Mouse (Mus musculus) hindbrain, embryonic 13.5 days (tissue): ENCODE data around the gene Sh3pxd2a. TPM values are rescaled to one million over a fixed set of nuclear protein-coding genes. Genes with fewer than 3 reads are reported as not detected.
"Not testable (repeated sequence)": the region's sequence is repeated elsewhere in the genome, so short reads cannot be mapped to it uniquely, and the experiment has no call there.

ENCODE experiments used
- ATAC-seq: fragments of 200-750 bp; cut with Nextera tagmentation; 2 replicates; pipeline ENCODE4 v1.8.0; 2017; ENCODE audit warnings: moderate TSS enrichment; ENCODE audit not compliant: low FRiP score
- H3K27ac ChIP-seq: fragments of 300-500 bp; sonication (generic); 2 replicates; pipeline ENCODE4 v1.5.1; 2015; ENCODE audit warnings: inconsistent platforms, mild to moderate bottlenecking, moderate library complexity
- H3K27me3 ChIP-seq: fragments of 300-500 bp; sonication (generic); 2 replicates; pipeline ENCODE4 v1.6.1; 2015; ENCODE audit warnings: mild to moderate bottlenecking, inconsistent platforms
- H3K36me3 ChIP-seq: fragments of 300-500 bp; sonication (generic); 2 replicates; pipeline ENCODE4 v1.6.1; 2015; ENCODE audit warnings: mild to moderate bottlenecking, inconsistent platforms
- H3K4me1 ChIP-seq: fragments of 300-500 bp; sonication (generic); replicated peaks from 2 replicates; pipeline ENCODE4 v1.6.1; 2015; ENCODE audit warnings: inconsistent platforms
- H3K4me2 ChIP-seq: fragments of 300-500 bp; sonication (generic); 2 replicates; pipeline ENCODE4 v1.6.1; 2015; ENCODE audit warnings: inconsistent platforms, mild to moderate bottlenecking, moderate library complexity
- H3K4me3 ChIP-seq: fragments of 300-500 bp; sonication (generic); 2 replicates; pipeline ENCODE4 v1.5.1; 2015; ENCODE audit warnings: mild to moderate bottlenecking, inconsistent platforms
- H3K9ac ChIP-seq: fragments of 300-500 bp; sonication (generic); 2 replicates; pipeline ENCODE4 v1.6.1; 2015; ENCODE audit warnings: mild to moderate bottlenecking, inconsistent platforms
- H3K9me3 ChIP-seq: fragments of 300-500 bp; sonication (generic); 2 replicates; pipeline ENCODE4 v1.6.1; 2016; ENCODE audit warnings: inconsistent platforms
- WGBS: fragments of 180-500 bp; shearing (Covaris S2); methylation state at CpG from one replicate; pipeline ENCODE4 v1.1.7; 2015; 5-methylcytosine and 5-hydroxymethylcytosine counted together
- polyA plus RNA-seq: library from polyadenylated mRNA; unstranded; fragments of >200 nt; fragmentation: Nextera tagmentation; extraction: Ambion mirVana; gene quantifications from 2 replicates; pipeline ENCODE4 v1.2.1, GENCODE M21; 2015

The Sh3pxd2a gene
- polyA plus RNA-seq, 1 experiment from 2014 or later: 2.1 TPM

DNA sequence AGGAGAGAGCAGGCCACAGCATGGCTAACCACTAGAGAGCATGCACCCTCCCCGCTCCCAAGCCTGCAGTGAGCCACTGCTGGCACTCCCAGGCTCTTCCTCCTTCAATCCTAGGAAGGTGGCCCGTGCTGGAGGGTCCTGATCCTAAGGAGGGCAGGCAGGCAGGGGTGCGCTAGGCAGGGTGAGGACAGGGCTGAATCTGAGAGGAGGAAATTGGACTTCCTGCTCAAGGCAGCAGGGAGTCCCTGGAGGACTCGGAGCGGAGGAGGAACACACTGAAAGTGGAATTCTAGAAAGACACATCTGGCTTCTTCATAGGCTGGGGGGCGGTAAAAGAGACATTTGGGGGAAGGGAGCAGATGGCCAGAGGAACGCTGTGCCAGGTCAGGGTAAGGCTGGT, 55.5 kb downstream of the Sh3pxd2a start:
- Histone ChIP-seq H3K36me3 (no peaks in the 10 kb centered on the region), H3K27ac (no peak overlapping the region), H3K9ac (no peak overlapping the region), H3K4me1 (peaks cover 13% of the 10 kb centered on the region; the same call in 1 of the 2 replicates), H3K27me3 (no peaks in the 10 kb centered on the region), H3K4me2 (no peak overlapping the region), H3K4me3 (no peak overlapping the region), H3K9me3 (no peaks in the 10 kb centered on the region)
- ATAC-seq: no peak
- WGBS: 69% methylated on average over 7 of the region's 7 CpGs

DNA sequence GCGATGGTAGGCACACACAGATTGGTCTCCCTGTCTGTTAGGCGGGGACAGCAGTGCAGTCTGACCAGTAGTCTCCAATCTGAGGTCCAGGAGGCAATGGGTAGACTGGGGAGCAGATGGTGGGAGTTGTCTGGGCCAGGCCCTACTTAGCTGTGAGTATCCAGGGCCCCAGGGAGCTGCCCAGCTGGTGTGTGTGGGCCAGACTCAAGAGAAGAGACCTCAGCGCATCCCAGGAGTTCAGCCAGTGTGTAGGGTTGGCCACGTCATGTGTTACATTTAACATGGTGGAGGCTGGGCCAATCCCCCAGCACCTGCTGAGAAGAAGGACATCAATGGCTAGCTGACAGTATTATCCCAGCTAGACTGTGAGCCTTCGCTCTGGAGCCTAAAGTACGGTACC, 56.9 kb downstream of the Sh3pxd2a start:
- Histone ChIP-seq H3K27me3 (no peaks in the 10 kb centered on the region), H3K4me1 (peaks cover 20% of the 10 kb centered on the region; the same call in 1 of the 2 replicates), H3K9me3 (no peaks in the 10 kb centered on the region), H3K4me3 (no peak overlapping the region), H3K4me2 (no peak overlapping the region), H3K36me3 (no peaks in the 10 kb centered on the region), H3K9ac (no peak overlapping the region), H3K27ac (no peak overlapping the region)
- WGBS: 89% methylated on average over 6 of the region's 6 CpGs
- no peak for ATAC-seq

DNA sequence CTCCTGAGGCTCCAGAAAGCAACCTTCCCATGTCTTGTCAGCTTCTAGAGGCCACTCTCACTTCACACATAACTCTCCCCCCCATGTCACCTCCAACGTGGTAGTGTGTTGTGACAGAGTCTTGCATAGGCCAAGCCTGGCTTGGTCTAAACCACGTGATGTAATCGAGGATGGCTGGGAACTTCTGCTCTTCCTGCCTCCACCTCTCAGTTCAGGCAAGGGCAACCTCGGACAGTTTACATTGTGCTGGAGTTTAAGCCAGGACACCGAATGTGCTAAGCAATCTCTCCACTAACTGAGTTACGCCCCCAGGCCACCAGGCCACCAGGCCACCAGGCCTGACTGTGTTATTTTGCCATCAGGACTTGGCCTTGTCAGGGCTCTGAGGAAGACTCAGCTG, 57.7 kb downstream of the Sh3pxd2a start:
- H3K36me3 ChIP-seq: no peaks in the 10 kb centered on the region
- peaks cover 20% of the 10 kb centered on the region; the same call in 1 of the 2 replicates for H3K4me1 ChIP-seq
- no peaks in the 10 kb centered on the region for H3K27me3 ChIP-seq
- WGBS: 86% methylated on average over 6 of the region's 6 CpGs
- H3K27ac ChIP-seq: no peak overlapping the region
- H3K4me2 ChIP-seq: no peak overlapping the region
- H3K9me3 ChIP-seq: no peaks in the 10 kb centered on the region
- H3K4me3 ChIP-seq: no peak overlapping the region
- no peak for ATAC-seq
- H3K9ac ChIP-seq: no peak overlapping the region

DNA sequence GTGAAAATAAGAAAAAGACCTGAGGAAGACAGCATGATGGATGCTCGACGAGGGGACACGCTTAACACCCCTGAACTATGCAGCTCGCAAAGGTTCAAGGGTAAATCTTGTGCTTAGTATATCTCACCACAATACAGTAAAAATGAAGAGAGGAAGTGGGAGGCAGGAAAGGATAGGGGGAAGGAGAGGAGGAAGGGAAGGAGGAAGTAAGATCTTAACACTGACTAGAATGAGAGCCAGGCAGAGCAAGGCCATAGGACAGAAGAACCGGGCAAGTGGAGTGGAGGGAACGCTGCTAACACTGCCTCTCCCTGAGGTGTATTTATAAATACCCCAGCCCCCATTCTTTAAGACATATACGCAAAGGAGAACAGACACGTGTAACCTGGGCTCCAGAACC, 58.7 kb downstream of the Sh3pxd2a start:
- Histone ChIP-seq H3K9me3 (no peaks in the 10 kb centered on the region), H3K36me3 (no peaks in the 10 kb centered on the region), H3K4me1 (peaks cover 23% of the 10 kb centered on the region; the same call in 1 of the 2 replicates), H3K4me2 (no peak overlapping the region), H3K4me3 (no peak overlapping the region), H3K9ac (no peak overlapping the region), H3K27ac (no peak overlapping the region), H3K27me3 (no peaks in the 10 kb centered on the region)
- no peak for ATAC-seq
- WGBS: 95% methylated on average over 8 of the region's 8 CpGs

DNA sequence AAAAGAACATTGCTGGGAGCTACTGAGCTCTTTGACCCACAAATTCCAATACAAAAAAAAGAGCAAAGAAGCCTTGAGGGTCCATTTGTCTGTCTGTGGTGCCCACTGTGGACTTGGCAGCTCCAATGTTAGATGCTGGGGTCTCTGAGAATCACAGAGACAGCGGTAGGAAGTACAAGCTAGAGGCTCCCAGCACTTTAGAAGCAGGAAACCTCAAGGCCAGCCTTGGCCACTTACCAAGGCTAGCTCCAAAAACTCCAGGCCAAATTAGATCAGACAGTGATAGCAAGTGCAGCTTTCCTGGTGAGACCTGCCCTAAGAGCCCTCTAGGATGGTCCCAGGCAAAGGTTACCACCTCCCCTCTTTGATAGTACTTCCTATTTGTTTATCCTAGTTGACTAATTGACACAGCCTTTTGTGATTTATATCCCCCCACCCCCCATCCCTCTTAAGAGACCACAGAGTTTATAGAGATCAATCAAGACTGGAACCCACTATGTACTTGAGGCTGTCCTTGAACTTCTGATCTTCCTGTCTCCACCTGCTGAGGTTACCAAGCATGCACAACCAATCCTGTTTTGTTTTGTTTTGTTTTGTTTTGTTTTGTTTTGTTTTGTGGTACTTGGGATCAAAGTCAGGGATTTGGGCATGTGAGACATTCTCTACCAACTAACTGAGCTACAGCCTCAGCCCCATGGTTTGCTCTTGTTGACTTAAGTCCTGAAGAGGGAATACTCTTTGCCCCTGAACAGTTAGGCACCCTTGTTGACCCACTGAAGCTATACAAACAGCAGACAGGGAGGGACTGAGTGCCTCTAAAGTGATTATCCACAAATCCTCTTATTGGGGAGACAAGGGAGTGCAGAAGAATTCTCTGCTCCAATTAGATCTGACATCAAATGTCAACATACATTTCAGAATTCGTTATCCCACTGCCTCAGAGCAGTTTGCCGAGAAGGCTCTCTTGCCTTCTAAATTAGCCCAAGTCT, 60.5 kb downstream of the Sh3pxd2a start:
- Histone ChIP-seq H3K9me3 (no peaks in the 10 kb centered on the region), H3K4me3 (no peak overlapping the region), H3K36me3 (no peaks in the 10 kb centered on the region), H3K9ac (no peak overlapping the region), H3K4me1 (peaks cover 25% of the 10 kb centered on the region), H3K27ac (no peak overlapping the region), H3K4me2 (no peak overlapping the region), H3K27me3 (no peaks in the 10 kb centered on the region)
- no peak for ATAC-seq
- WGBS: 66% methylated on average over 3 of the region's 3 CpGs

DNA sequence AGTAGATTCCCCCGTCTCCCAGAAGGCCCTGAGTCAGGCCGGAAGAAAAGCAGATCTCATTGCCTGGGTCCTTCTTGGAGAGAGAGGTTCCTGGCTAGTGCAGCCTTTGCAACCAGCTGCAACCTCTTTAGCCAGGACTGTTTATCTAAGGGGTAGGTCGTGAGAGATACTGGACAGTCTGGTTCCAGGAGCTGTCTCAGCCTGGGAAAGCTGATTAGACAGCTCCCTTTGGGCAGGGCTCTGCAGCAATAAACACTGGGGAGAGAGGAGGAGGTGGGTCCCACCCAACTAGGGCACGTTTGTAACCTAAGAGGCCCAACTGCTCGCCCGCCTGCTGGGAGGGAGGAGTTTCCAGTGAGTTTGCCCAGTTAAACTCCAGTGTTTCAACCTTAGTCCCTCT, 61.2 kb downstream of the Sh3pxd2a start:
- H3K27me3 ChIP-seq: no peaks in the 10 kb centered on the region
- ATAC-seq: no peak
- no peak overlapping the region for H3K9ac ChIP-seq
- WGBS: 49% methylated on average over 6 of the region's 6 CpGs
- H3K4me3 ChIP-seq: no peak overlapping the region
- H3K9me3 ChIP-seq: no peaks in the 10 kb centered on the region
- no peak overlapping the region for H3K4me2 ChIP-seq
- H3K4me1 ChIP-seq: peaks cover 29% of the 10 kb centered on the region
- H3K27ac ChIP-seq: no peak overlapping the region
- no peaks in the 10 kb centered on the region for H3K36me3 ChIP-seq

DNA sequence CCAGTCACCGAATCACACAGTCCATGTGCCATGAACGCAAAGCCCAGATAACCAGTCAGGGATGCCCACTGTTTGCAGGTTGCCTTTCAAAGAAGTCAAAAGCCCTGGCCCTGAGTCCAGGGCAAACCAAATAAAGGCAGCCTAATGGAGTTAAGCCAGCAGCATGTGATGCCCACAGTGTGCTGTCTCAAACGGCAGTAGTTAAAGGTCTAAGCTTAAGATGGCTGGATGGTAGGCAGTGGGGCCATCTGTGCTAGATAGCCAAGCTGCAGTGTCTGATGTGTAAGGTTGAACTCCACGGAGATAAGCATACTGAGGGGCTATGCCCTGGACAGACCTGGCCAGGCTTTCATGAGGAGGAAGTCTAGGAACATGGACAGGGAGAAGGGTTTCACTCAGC, 61.7 kb downstream of the Sh3pxd2a start:
- H3K9ac ChIP-seq: no peak overlapping the region
- no peak overlapping the region for H3K4me3 ChIP-seq
- no peaks in the 10 kb centered on the region for H3K9me3 ChIP-seq
- no peaks in the 10 kb centered on the region for H3K36me3 ChIP-seq
- H3K27ac ChIP-seq: no peak overlapping the region
- ATAC-seq: no peak
- WGBS: 80% methylated on average over 4 of the region's 4 CpGs
- no peaks in the 10 kb centered on the region for H3K27me3 ChIP-seq
- H3K4me1 ChIP-seq: peaks cover 33% of the 10 kb centered on the region
- H3K4me2 ChIP-seq: no peak overlapping the region

DNA sequence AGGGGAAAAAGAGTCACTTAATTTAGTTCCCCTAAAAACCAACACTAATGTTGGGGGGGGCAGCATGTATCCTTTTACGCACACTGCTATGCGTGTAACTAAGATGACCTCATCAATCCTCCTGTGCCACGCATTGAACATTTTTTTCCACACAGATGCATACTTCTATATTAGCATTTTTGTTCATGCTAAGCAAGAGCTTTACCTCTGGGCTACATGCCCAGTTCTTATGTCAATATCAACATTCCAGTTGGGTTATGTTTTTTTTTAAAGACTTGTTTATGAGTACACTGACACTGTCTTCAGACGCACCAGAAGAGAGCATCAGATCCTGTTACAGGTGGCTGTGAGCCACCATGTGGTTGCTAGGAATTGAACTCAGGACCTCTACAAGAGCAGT, 64.5 kb downstream of the Sh3pxd2a start:
- no peak for ATAC-seq
- Histone ChIP-seq H3K36me3 (no peaks in the 10 kb centered on the region), H3K9ac (no peak overlapping the region), H3K27ac (no peak overlapping the region), H3K4me2 (no peak overlapping the region), H3K9me3 (no peaks in the 10 kb centered on the region), H3K4me1 (peaks cover 35% of the 10 kb centered on the region), H3K4me3 (no peak overlapping the region), H3K27me3 (no peaks in the 10 kb centered on the region)
- 86% methylated on average over 4 of the region's 4 CpGs for WGBS

DNA sequence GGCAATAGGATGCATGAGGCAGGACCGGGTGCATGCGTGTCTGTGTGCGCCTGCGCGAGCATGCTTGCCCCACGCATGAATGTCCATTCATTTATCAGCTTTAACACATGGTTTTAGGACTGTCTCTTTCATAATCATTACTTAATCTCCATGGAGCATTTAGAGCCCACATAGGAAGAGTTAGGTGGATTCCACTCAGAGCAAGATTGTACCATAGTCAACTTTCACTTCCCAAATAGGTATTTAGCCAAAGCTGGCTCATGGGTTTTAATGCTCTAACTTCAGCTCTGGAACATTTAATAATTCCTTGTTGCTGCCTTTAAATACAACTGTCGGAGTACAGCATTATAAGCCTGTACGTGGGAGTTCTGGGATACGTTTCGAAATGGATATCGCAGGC, 65.2 kb downstream of the Sh3pxd2a start:
- Histone ChIP-seq H3K27ac (peak overlapping the region; percentile 67), H3K9me3 (no peaks in the 10 kb centered on the region)
- 92% methylated on average over 11 of the region's 11 CpGs for WGBS

DNA sequence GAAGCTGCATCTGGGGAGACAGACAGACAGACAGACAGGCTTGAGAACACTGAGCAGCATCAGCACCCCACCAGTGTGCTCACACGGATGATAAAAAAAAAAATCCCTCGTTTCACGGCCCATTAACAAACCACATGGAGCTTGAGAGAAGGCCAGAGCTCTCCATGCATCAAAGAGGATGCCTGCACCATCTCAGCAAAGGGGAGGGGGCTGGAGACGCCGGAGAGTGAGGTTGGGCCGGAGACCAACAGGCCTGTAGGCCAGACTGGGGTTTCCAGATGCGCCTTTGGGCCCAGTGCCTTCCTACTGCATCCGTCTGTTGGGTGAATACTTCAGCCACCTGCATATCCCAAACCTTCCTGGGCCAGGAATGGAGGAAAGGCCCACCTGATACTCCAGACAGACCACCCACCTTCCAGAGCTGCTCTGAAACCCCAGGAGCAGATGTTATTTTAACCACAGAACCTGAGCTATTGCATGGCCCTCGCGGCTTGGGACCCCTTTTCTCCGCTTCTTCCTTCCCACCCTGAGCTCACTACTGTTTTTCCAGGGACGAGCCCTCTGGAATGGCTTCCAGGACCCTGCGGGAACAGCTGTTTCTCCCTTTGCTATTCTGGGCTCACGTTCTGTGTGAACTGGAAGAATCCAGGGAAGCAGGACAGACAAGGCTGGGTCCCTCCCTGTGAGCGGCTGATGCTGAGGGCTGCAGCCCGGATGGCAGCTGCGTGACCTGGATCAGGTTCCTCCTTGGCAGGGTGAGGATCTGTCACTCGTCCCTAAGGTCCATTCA, 66.1 kb downstream of the Sh3pxd2a start:
- peak overlapping the region; percentile 67 for H3K27ac ChIP-seq

More for the DNA sequence above, 65.2 kb downstream of the Sh3pxd2a start:
- Histone ChIP-seq H3K4me1 (peaks cover 35% of the 10 kb centered on the region), H3K36me3 (no peaks in the 10 kb centered on the region), H3K9ac (no peak overlapping the region), H3K27me3 (no peaks in the 10 kb centered on the region), H3K4me3 (no peak overlapping the region), H3K4me2 (no peak overlapping the region)
- no peak for ATAC-seq

DNA sequence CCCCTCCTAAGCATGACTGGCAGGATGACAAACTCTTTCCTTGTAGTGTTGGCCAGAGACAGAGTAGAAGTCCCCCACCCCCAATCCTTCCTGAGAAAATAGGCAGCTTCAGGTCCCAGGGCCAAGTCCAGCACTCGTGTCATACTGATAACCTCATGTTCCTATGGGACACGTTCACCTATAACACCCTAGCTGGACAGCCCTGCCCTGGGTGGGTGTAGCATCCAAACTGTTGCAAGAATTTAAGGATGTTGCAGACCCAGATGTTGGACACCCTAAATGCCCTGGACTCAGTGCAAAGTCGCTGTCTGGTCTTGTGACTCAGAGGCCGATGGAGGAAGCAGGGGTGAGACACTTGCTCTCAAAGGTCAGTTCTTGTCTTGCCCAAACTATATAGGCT, 68.9 kb downstream of the Sh3pxd2a start:
- Histone ChIP-seq H3K27me3 (no peaks in the 10 kb centered on the region), H3K4me1 (peaks cover 23% of the 10 kb centered on the region), H3K9ac (no peak overlapping the region), H3K4me3 (no peak overlapping the region), H3K4me2 (no peak overlapping the region), H3K36me3 (no peaks in the 10 kb centered on the region), H3K27ac (no peak overlapping the region), H3K9me3 (no peaks in the 10 kb centered on the region)
- no peak for ATAC-seq
- WGBS: 88% methylated on average over 4 of the region's 4 CpGs

More for the DNA sequence above, 66.1 kb downstream of the Sh3pxd2a start:
- Histone ChIP-seq H3K4me1 (peaks cover 29% of the 10 kb centered on the region), H3K27me3 (no peaks in the 10 kb centered on the region), H3K36me3 (no peaks in the 10 kb centered on the region), H3K4me3 (no peak overlapping the region), H3K4me2 (no peak overlapping the region), H3K9me3 (no peaks in the 10 kb centered on the region), H3K9ac (peak overlapping the region; percentile 19; the same call in 1 of the 2 replicates)
- ATAC-seq: peak; percentile 46; the same call in 1 of the 2 replicates
- WGBS: 45% methylated on average over 18 of the region's 18 CpGs

DNA sequence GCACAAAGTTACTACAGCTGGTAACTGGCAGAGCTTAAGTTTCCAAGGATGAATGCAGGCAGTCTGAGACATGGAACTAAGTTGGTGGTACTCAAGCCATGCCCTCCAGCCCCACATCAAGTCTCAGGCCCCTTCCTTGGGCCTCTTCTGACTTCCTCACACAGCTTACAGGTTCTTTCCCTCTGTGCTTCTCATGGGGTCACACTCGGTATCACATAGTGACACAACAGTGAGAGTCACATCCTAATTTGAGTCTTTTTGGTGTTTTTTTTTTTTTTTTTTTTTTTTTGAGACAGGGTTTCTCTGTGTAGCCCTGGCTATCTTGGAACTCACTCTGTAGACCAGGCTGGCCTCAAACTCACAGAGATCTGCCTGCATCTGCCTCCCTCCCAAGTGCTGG, 69.4 kb downstream of the Sh3pxd2a start:
- H3K4me1 ChIP-seq: peaks cover 23% of the 10 kb centered on the region
- H3K9me3 ChIP-seq, H3K27me3 ChIP-seq, H3K9ac ChIP-seq, H3K36me3 ChIP-seq, ATAC-seq, H3K4me2 ChIP-seq, H3K4me3 ChIP-seq, H3K27ac ChIP-seq: not testable (repeated sequence)
- 92% methylated on average over 1 of the region's 1 CpGs for WGBS
